Mouse (Mus musculus): ENCODE measurements around the gene Ltbp1. TPM values are rescaled to one million over a fixed set of nuclear protein-coding genes. Genes with fewer than 3 reads are reported as not detected.
A peak's percentile ranks its signal among the peaks of the same experiment; 100 is the strongest.

Gene Ltbp1
- polyA plus RNA-seq, 1 experiment from 2014 or later = 8.5 TPM

DNA sequence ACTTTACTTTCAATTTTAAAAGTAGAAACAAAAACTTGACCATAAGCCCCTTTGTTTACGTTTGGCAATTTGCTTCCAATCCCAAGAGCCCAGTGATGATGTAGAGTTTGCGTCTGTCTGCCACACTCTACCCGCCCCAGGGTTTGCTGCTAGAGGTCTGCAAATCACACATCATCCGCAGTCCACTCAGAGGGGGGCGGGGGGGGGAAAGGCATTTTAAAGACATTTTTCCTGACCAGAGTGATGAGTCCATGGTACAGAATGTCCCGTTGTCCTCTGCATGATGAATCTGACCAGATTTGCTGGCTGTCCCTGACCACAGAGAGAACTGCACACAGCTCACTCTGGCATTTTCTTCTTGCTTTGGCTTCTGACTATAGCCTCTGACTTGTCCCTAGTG, 269.9 kb downstream of the Ltbp1 start:
- 75% methylated on average over 6 of the region's 6 CpGs for WGBS
- Histone ChIP-seq H3K4me3 (no peak overlapping the region), H3K27me3 (replicated peaks; ENCODE audit: low read depth, poor library complexity, severe bottlenecking) (no peaks in the 10 kb centered on the region), H3K36me3 (replicated peaks) (no peaks in the 10 kb centered on the region), H3K27ac (replicated peaks) (no peak overlapping the region), H3K4me1 (no peaks in the 10 kb centered on the region), H3K9me3 (no peaks in the 10 kb centered on the region)
- DNase-seq (ENCODE audit: low spot score) = no peak

DNA sequence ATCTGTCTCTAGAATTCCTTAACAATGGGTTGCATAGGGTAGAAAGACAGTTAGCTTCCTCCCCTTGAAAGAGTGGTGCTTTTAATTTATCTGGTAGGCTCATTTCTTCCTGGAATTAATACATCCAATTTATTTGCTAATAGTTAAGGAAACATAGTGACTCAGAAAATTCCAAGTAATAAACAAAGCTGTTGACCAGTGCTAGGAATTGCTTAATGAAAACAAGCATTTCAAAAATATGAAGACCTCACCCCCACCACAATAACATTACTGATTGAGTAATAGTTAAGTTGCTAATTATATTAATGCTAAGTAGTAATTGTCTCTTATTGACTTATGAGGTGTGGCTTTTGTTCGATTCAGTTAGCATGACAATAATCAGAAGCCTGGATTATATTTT, 272.7 kb downstream of the Ltbp1 start:
- no peak for DNase-seq (ENCODE audit: low spot score)
- Histone ChIP-seq H3K4me1 (no peaks in the 10 kb centered on the region), H3K9me3 (no peaks in the 10 kb centered on the region), H3K36me3 (replicated peaks) (no peaks in the 10 kb centered on the region), H3K4me3 (no peak overlapping the region), H3K27me3 (replicated peaks; ENCODE audit: low read depth, poor library complexity, severe bottlenecking) (no peaks in the 10 kb centered on the region), H3K27ac (replicated peaks) (no peak overlapping the region)
- 85% methylated on average over 1 of the region's 1 CpGs for WGBS

- no peak overlapping the region for H3K27ac ChIP-seq (replicated peaks)
- no peak overlapping the region for H3K4me3 ChIP-seq
- H3K27me3 ChIP-seq (replicated peaks; ENCODE audit: low read depth, poor library complexity, severe bottlenecking) = no peaks in the 10 kb centered on the region
- H3K36me3 ChIP-seq (replicated peaks) = no peaks in the 10 kb centered on the region
- 59% methylated on average over 6 of the region's 6 CpGs for WGBS
- H3K4me1 ChIP-seq = no peaks in the 10 kb centered on the region
- no peak for DNase-seq (ENCODE audit: low spot score)
- no peaks in the 10 kb centered on the region for H3K9me3 ChIP-seq
These were observed 273.2 kb downstream of the Ltbp1 start for GRCm38 (mm10) chr17:75278561-75278960.

DNA sequence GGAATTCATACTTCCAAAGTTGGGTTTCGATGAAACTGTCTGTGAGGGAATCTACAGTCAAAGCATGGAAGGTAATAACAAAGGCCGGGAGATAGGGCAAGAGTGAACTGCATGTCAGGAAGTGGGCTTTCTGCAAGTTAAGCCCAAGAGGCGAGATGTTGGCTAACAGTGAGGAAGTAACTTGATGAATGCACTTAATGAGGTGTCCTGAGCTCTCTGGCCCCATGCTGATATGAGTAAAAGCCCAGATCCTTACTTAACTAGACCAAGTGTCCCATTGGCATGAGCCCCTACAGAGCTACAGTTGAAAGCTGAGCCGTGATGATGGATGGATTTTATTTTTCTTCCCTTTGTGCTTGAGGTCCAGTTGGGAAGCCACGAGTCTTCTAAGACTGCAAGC, 276.0 kb downstream of the Ltbp1 start:
- DNase-seq (ENCODE audit: low spot score) = no peak
- Histone ChIP-seq H3K9me3 (no peaks in the 10 kb centered on the region), H3K27me3 (replicated peaks; ENCODE audit: low read depth, poor library complexity, severe bottlenecking) (no peaks in the 10 kb centered on the region), H3K4me1 (no peaks in the 10 kb centered on the region), H3K36me3 (replicated peaks) (no peaks in the 10 kb centered on the region), H3K4me3 (no peak overlapping the region), H3K27ac (replicated peaks) (no peak overlapping the region)
- 78% methylated on average over 5 of the region's 5 CpGs for WGBS

DNA sequence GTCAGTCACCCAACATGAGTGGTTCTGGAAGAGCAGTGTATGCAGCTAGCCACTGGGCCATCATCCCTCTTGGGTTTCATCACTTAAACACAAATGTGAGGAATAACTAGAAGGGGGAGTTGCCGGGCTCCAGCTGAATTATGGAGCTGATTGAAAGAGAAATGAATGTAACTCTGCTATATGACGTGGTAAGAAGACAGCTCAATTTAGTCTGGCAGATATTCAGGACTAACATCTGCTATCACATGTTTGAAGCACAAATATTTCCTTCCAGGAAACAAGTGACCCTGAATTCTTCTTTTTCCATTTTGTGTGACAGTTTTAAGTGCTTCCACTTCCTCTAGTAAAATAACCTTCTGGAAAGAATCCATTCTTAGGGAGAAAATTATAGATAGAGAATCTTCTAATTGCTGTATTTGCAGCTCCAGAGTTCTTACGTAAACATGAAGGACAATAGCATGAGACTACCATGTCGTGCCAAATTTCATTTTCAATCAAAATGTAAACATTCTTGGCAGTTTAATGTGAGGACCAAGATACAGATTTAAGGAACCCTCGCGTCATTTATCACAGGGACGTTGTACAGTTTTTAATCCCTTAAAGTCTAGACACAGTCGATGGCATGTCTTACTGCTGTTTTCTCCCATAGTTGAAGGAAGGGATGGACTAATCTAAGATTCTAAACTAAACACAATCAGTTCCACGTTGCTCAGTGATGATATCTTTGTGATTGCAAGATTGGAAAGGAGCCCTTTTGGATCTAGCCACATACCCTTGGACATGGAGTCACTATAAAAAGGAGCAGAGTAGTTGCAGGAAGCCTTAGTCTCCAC, 279.7 kb downstream of the Ltbp1 start:
- Histone ChIP-seq H3K36me3 (replicated peaks) (no peaks in the 10 kb centered on the region), H3K4me3 (no peak overlapping the region), H3K4me1 (no peaks in the 10 kb centered on the region), H3K27ac (replicated peaks) (no peak overlapping the region), H3K27me3 (replicated peaks; ENCODE audit: low read depth, poor library complexity, severe bottlenecking) (no peaks in the 10 kb centered on the region), H3K9me3 (no peaks in the 10 kb centered on the region)
- DNase-seq (ENCODE audit: low spot score) = no peak
- 91% methylated on average over 9 of the region's 9 CpGs for WGBS

- H3K4me1 ChIP-seq = 0 out of 2 replicates have a peak, but pooled peaks cover 2% of the 10 kb centered on the region
- H3K27me3 ChIP-seq (replicated peaks; ENCODE audit: low read depth, poor library complexity, severe bottlenecking) = no peaks in the 10 kb centered on the region
- H3K9me3 ChIP-seq = no peaks in the 10 kb centered on the region
- H3K4me3 ChIP-seq = no peak overlapping the region
- DNase-seq (ENCODE audit: low spot score) = no peak
- WGBS = 82% methylated on average over 3 of the region's 3 CpGs
- peaks cover 16% of the 10 kb centered on the region for H3K36me3 ChIP-seq (replicated peaks)
- H3K27ac ChIP-seq (replicated peaks) = no peak overlapping the region
These were observed 287.6 kb downstream of the Ltbp1 start for GRCm38 (mm10) chr17:75292986-75293385.

DNA sequence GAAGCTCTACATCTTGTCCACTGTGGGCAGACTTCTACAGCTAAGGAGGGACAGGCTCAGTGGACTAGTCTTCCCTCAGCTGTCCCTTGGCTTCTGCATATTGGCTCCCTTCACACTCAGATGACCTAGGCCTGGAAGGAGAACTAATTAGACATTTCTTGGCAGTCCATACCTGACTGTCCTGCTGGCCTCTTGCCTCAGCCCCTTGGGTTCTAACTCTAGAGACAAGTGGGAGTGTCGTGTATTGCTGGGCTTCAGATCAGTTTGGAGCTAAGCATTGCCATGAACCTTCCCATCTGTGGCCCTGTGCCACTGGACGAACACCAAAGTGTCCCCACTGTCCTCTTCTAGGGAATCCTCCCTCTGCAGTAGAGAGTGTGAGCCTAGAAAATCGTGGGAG, 288.4 kb downstream of the Ltbp1 start:
- Histone ChIP-seq H3K9me3 (no peaks in the 10 kb centered on the region), H3K4me1 (0 out of 2 replicates have a peak, but pooled peaks cover 2% of the 10 kb centered on the region), H3K4me3 (no peak overlapping the region), H3K27me3 (replicated peaks; ENCODE audit: low read depth, poor library complexity, severe bottlenecking) (no peaks in the 10 kb centered on the region), H3K36me3 (replicated peaks) (peaks cover 16% of the 10 kb centered on the region), H3K27ac (replicated peaks) (no peak overlapping the region)
- DNase-seq (ENCODE audit: low spot score) = no peak
- WGBS = 77% methylated on average over 3 of the region's 3 CpGs

GRCm38 (mm10) chr17:75300908-75301307, 295.5 kb downstream of the Ltbp1 start:
- no peak overlapping the region for H3K4me3 ChIP-seq
- 87% methylated on average over 4 of the region's 4 CpGs for WGBS
- peaks cover 11% of the 10 kb centered on the region for H3K36me3 ChIP-seq (replicated peaks)
- no peak overlapping the region for H3K27ac ChIP-seq (replicated peaks)
- no peaks in the 10 kb centered on the region for H3K9me3 ChIP-seq
- no peak for DNase-seq (ENCODE audit: low spot score)
- H3K27me3 ChIP-seq (replicated peaks; ENCODE audit: low read depth, poor library complexity, severe bottlenecking) = no peaks in the 10 kb centered on the region
- no peaks in the 10 kb centered on the region for H3K4me1 ChIP-seq

DNA sequence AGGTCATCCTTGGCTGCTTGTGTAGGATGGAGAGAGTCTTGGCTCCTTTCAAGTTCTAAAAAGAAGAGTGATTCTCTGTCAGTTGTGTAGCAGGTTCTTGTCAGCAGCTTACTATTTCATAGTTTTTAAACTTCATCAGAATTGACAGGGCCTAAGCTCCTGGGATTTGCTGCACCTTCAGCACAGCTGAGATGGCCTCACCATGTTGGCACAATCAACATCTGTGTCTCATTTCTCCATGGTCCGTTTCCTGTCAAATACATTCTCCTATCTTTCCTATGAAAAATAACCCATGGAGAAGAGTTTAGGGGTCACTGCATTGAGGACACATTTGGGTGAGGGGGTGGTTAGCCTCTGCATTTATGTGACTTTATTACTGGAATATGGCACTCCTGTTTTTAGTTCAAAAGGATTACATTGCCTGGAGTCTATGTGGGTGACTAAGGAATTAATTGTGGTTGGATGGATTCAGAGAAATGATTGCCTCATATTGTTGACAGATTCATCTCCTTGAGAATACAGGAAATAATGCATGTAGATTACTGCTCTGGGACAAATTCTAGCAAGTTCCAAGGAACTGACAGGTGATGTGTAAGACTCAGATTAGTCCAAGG, 299.5 kb downstream of the Ltbp1 start:
- no peak overlapping the region for H3K27ac ChIP-seq (replicated peaks)

DNA sequence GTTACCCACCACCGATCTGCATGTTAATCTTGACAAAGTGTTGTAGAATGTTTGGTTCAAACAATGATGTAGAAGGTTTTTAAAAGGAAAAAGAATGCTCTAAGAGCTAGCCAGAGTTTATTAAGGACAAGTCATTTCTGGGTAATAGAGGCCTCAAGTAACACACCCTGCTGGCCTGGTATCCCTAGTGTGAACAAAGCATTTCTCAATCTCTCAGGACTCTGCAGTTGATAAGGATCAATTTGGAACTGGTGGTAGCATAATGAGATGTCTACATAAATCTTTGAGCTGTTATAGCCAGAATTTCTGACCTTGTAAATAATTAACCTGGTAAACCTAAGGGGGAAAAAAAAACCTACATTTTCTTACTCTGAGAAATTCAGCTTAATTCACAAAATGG, 300.3 kb downstream of the Ltbp1 start:
- no peak overlapping the region for H3K4me3 ChIP-seq
- WGBS = 90% methylated on average over 1 of the region's 1 CpGs
- H3K27ac ChIP-seq (replicated peaks) = no peak overlapping the region

More for the DNA sequence above, 299.5 kb downstream of the Ltbp1 start:
- Histone ChIP-seq H3K9me3 (no peaks in the 10 kb centered on the region), H3K4me3 (no peak overlapping the region), H3K36me3 (replicated peaks) (no peaks in the 10 kb centered on the region), H3K4me1 (peaks cover 4% of the 10 kb centered on the region; the same call in 1 of the 2 replicates), H3K27me3 (replicated peaks; ENCODE audit: low read depth, poor library complexity, severe bottlenecking) (no peaks in the 10 kb centered on the region)
- DNase-seq (ENCODE audit: low spot score) = no peak
- WGBS = 76% methylated on average over 1 of the region's 1 CpGs

GRCm38 (mm10) chr17:75307070-75308011, 302.0 kb downstream of the Ltbp1 start:
- no peak for DNase-seq (ENCODE audit: low spot score)
- Histone ChIP-seq H3K9me3 (no peaks in the 10 kb centered on the region), H3K27ac (replicated peaks) (peak overlapping the region; percentile 14; the same call in 1 of the 2 replicates), H3K4me3 (no peak overlapping the region), H3K27me3 (replicated peaks; ENCODE audit: low read depth, poor library complexity, severe bottlenecking) (no peaks in the 10 kb centered on the region), H3K36me3 (replicated peaks) (no peaks in the 10 kb centered on the region), H3K4me1 (peaks cover 4% of the 10 kb centered on the region; the same call in 1 of the 2 replicates)
- 69% methylated on average over 18 of the region's 18 CpGs for WGBS

More for the DNA sequence above, 300.3 kb downstream of the Ltbp1 start:
- DNase-seq (ENCODE audit: low spot score) = no peak
- H3K4me1 ChIP-seq = peaks cover 4% of the 10 kb centered on the region; the same call in 1 of the 2 replicates
- H3K9me3 ChIP-seq = no peaks in the 10 kb centered on the region
- H3K27me3 ChIP-seq (replicated peaks; ENCODE audit: low read depth, poor library complexity, severe bottlenecking) = no peaks in the 10 kb centered on the region
- H3K36me3 ChIP-seq (replicated peaks) = no peaks in the 10 kb centered on the region

DNA sequence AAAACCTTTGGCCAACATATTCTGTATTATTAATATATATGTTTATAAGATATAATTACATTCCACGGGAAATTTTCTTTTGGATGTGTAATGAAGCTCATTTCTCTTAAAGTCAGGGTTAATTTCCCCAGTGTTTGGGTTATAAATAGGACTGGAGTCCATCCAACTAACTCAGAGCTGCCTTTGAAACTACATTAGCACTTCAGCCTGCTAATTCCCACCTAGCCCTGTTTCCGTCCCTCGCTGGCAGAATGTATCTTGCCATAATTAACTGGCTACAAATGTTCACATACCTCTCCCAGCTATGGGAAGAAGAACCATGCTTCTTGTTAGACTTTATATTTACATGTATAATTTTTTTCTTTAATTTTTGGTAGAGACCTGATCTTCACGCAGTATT, 311.7 kb downstream of the Ltbp1 start:
- no peak overlapping the region for H3K27ac ChIP-seq (replicated peaks)
- H3K4me1 ChIP-seq = no peaks in the 10 kb centered on the region
- DNase-seq (ENCODE audit: low spot score) = no peak
- 0 out of 2 replicates have a peak, but pooled peaks cover 6% of the 10 kb centered on the region for H3K36me3 ChIP-seq (replicated peaks)
- 87% methylated on average over 4 of the region's 4 CpGs for WGBS
- H3K9me3 ChIP-seq = no peaks in the 10 kb centered on the region
- H3K27me3 ChIP-seq (replicated peaks; ENCODE audit: low read depth, poor library complexity, severe bottlenecking) = no peaks in the 10 kb centered on the region
- no peak overlapping the region for H3K4me3 ChIP-seq
